Mouse (Mus musculus) liver, embryonic 12.5 days (tissue): Measurements from ENCODE around the gene Lalba. TPM values are rescaled to one million over a fixed set of nuclear protein-coding genes. Genes with fewer than 3 reads are reported as not detected.

Experiments used
- ATAC-seq: fragments of 200-750 bp; cut with Nextera tagmentation; 2 replicates; pipeline ENCODE4 v1.8.0; 2017; ENCODE audit warnings: moderate number of reproducible peaks, mild to moderate bottlenecking, moderate library complexity
- H3K27ac ChIP-seq: fragments of 300-500 bp; sonication (generic); 2 replicates; pipeline ENCODE4 v1.5.1; 2016; ENCODE audit warnings: mild to moderate bottlenecking
- H3K27me3 ChIP-seq: fragments of 300-500 bp; sonication (generic); replicated peaks from 2 replicates; pipeline ENCODE4 v1.6.1; 2016; ENCODE audit warnings: mild to moderate bottlenecking, moderate library complexity
- H3K36me3 ChIP-seq: fragments of 300-500 bp; sonication (generic); 2 replicates; pipeline ENCODE4 v1.6.1; 2016; ENCODE audit warnings: mild to moderate bottlenecking, moderate library complexity
- H3K4me1 ChIP-seq: fragments of 300-500 bp; sonication (generic); 2 replicates; pipeline ENCODE4 v1.6.1; 2016
- H3K4me2 ChIP-seq: fragments of 300-500 bp; sonication (generic); 2 replicates; pipeline ENCODE4 v1.6.1; 2016; ENCODE audit warnings: mild to moderate bottlenecking, moderate library complexity
- H3K4me3 ChIP-seq: fragments of 300-500 bp; sonication (generic); 2 replicates; pipeline ENCODE4 v1.5.1; 2016; ENCODE audit warnings: mild to moderate bottlenecking, moderate library complexity
- H3K9ac ChIP-seq: fragments of 300-500 bp; sonication (generic); 2 replicates; pipeline ENCODE4 v1.6.1; 2016; ENCODE audit warnings: mild to moderate bottlenecking, moderate library complexity
- H3K9me3 ChIP-seq: fragments of 300-500 bp; sonication (generic); replicated peaks from 2 replicates; pipeline ENCODE4 v1.6.1; 2016; ENCODE audit warnings: mild to moderate bottlenecking, moderate library complexity
- WGBS: fragments of 180-500 bp; shearing (Covaris S2); methylation state at CpG from one replicate; pipeline ENCODE4 v1.1.7; 2016; ENCODE audit not compliant: insufficient replicate concordance; 5-methylcytosine and 5-hydroxymethylcytosine counted together
- polyA plus RNA-seq: library from polyadenylated mRNA; unstranded; fragments of >200 nt; fragmentation: Nextera tagmentation; extraction: Ambion mirVana; gene quantifications from 2 replicates; pipeline ENCODE4 v1.2.1, GENCODE M21; 2016

Lalba gene
- polyA plus RNA-seq, 1 experiment from 2014 or later = not detected

GRCm38 (mm10) chr15:98512232-98512631 is 29.7 kb upstream of the Lalba start:
- H3K4me1 ChIP-seq = peaks cover 25% of the 10 kb centered on the region; the same call in 1 of the 2 replicates
- 0 out of 2 replicates have a peak, but pooled peaks cover 6% of the 10 kb centered on the region for H3K27me3 ChIP-seq
- no peak overlapping the region for H3K27ac ChIP-seq
- WGBS = 39% methylated on average over 8 of the region's 8 CpGs
- no peak overlapping the region for H3K4me2 ChIP-seq
- no peak overlapping the region for H3K4me3 ChIP-seq
- no peaks in the 10 kb centered on the region for H3K9me3 ChIP-seq
- no peak for ATAC-seq
- no peaks in the 10 kb centered on the region; the same call in 1 of the 2 replicates for H3K36me3 ChIP-seq
- no peak overlapping the region for H3K9ac ChIP-seq

- no peak for ATAC-seq
- Histone ChIP-seq H3K4me2 (peak overlapping the region; percentile 60), H3K9me3 (no peaks in the 10 kb centered on the region), H3K4me3 (no peak overlapping the region), H3K4me1 (peaks cover 25% of the 10 kb centered on the region; the same call in 1 of the 2 replicates), H3K27me3 (0 out of 2 replicates have a peak, but pooled peaks cover 6% of the 10 kb centered on the region), H3K9ac (no peak overlapping the region), H3K36me3 (no peaks in the 10 kb centered on the region; the same call in 1 of the 2 replicates), H3K27ac (no peak overlapping the region)
- WGBS = 53% methylated on average over 13 of the region's 13 CpGs
Observed at GRCm38 (mm10) chr15:98511386-98511928, 28.9 kb upstream of the Lalba start.

GRCm38 (mm10) chr15:98510438-98511385 is 28.2 kb upstream of the Lalba start:
- H3K4me2 ChIP-seq = peak overlapping the region; percentile 60
- H3K27ac ChIP-seq = no peak overlapping the region
- 26% methylated on average over 25 of the region's 25 CpGs for whole genome bisulfite sequencing
- H3K9ac ChIP-seq = no peak overlapping the region
- H3K27me3 ChIP-seq = 0 out of 2 replicates have a peak, but pooled peaks cover 6% of the 10 kb centered on the region
- H3K36me3 ChIP-seq = no peaks in the 10 kb centered on the region
- H3K9me3 ChIP-seq = no peaks in the 10 kb centered on the region
- H3K4me3 ChIP-seq = peak overlapping the region; percentile 25
- peak; percentile 49 for ATAC-seq
- peaks cover 25% of the 10 kb centered on the region; the same call in 1 of the 2 replicates for H3K4me1 ChIP-seq

DNA sequence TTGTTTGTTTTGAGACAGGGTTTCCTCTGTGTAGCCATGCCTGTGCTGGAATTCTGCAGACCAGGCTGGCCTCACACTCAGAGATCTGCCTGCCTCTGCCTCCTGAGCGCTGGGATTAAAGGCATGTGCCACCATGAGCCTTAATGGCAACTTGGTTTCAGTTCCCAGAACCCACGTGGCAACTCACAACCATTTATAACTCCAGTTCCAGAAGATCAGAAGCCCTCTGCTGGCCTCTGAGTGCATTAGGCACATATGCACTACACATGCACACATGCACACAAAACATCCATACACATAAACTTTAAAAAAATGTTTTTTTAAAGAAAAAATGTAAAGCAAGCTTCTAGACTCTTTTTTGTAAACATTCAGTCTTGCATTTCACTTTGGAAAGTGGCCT is 26.9 kb upstream of the Lalba start:
- Histone ChIP-seq H3K4me3 (no peak overlapping the region), H3K4me1 (peaks cover 25% of the 10 kb centered on the region; the same call in 1 of the 2 replicates), H3K9me3 (no peaks in the 10 kb centered on the region), H3K27me3 (peaks cover 16% of the 10 kb centered on the region; the same call in 1 of the 2 replicates), H3K4me2 (no peak overlapping the region), H3K36me3 (no peaks in the 10 kb centered on the region), H3K9ac (no peak overlapping the region), H3K27ac (no peak overlapping the region)
- ATAC-seq = no peak
- 36% methylated on average over 2 of the region's 2 CpGs for WGBS

GRCm38 (mm10) chr15:98507321-98507720 is 24.8 kb upstream of the Lalba start:
- Histone ChIP-seq H3K36me3 (no peaks in the 10 kb centered on the region), H3K4me3 (no peak overlapping the region), H3K27ac (no peak overlapping the region), H3K9ac (no peak overlapping the region), H3K27me3 (peaks cover 20% of the 10 kb centered on the region; the same call in 1 of the 2 replicates), H3K4me2 (no peak overlapping the region), H3K4me1 (peaks cover 16% of the 10 kb centered on the region; the same call in 1 of the 2 replicates), H3K9me3 (no peaks in the 10 kb centered on the region)
- ATAC-seq = no peak
- WGBS = 78% methylated on average over 6 of the region's 6 CpGs

- H3K9ac ChIP-seq = no peak overlapping the region
- H3K4me3 ChIP-seq = no peak overlapping the region
- no peaks in the 10 kb centered on the region for H3K9me3 ChIP-seq
- H3K27me3 ChIP-seq = peaks cover 20% of the 10 kb centered on the region; the same call in 1 of the 2 replicates
- H3K4me1 ChIP-seq = peaks cover 9% of the 10 kb centered on the region; the same call in 1 of the 2 replicates
- 42% methylated on average over 9 of the region's 9 CpGs for WGBS
- ATAC-seq = no peak
- no peaks in the 10 kb centered on the region for H3K36me3 ChIP-seq
- no peak overlapping the region for H3K27ac ChIP-seq
- no peak overlapping the region for H3K4me2 ChIP-seq
Observed at GRCm38 (mm10) chr15:98506253-98506957, 23.9 kb upstream of the Lalba start.

DNA sequence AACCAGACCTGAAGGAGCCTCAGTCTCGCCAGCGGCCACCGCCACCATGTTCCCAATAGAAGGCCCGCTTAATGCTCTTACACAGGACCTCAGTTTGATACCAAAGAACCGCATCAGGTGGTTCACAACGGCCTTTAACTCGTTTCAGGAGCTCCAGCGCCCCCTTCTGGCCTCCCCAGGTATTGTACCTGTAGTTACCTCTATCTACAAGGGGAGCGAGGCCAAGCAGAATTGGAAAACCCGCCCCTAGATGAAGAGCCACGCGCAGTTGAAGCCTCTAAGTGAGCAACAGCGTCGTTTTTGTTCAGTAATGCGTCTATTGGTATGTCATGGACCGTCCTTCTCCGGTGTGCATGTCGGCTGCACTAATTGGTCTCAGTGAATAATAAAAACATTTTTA is 22.0 kb upstream of the Lalba start:
- WGBS = 12% methylated on average over 18 of the region's 18 CpGs
- Histone ChIP-seq H3K36me3 (no peaks in the 10 kb centered on the region), H3K4me2 (no peak overlapping the region), H3K9me3 (no peaks in the 10 kb centered on the region), H3K4me1 (no peaks in the 10 kb centered on the region), H3K27me3 (peaks cover 20% of the 10 kb centered on the region; the same call in 1 of the 2 replicates), H3K4me3 (no peak overlapping the region), H3K9ac (no peak overlapping the region), H3K27ac (no peak overlapping the region)
- ATAC-seq = no peak

DNA sequence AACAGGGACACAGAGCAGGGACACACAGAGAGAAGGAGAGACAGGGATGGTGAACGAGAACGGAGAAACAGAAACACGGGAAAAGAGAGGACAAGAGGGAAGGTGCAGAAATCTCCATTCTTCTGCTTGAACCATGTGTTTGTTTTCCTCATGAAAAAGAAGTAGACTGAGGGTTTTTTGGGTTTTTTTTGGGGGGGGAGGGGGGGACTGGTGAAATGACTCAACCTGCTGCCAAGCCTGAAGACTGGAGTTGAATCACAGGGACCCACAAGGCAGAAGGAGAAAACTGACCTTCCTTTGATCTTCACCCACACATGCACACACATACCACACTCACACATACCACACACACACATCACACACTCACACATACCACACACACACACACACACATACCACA is 20.8 kb upstream of the Lalba start:
- Histone ChIP-seq H3K4me2 (no peak overlapping the region), H3K27me3 (peaks cover 18% of the 10 kb centered on the region; the same call in 1 of the 2 replicates), H3K9ac (no peak overlapping the region), H3K9me3 (no peaks in the 10 kb centered on the region), H3K27ac (no peak overlapping the region), H3K4me3 (no peak overlapping the region), H3K36me3 (no peaks in the 10 kb centered on the region), H3K4me1 (no peaks in the 10 kb centered on the region)
- ATAC-seq = no peak
- 64% methylated on average over 3 of the region's 3 CpGs for WGBS

DNA sequence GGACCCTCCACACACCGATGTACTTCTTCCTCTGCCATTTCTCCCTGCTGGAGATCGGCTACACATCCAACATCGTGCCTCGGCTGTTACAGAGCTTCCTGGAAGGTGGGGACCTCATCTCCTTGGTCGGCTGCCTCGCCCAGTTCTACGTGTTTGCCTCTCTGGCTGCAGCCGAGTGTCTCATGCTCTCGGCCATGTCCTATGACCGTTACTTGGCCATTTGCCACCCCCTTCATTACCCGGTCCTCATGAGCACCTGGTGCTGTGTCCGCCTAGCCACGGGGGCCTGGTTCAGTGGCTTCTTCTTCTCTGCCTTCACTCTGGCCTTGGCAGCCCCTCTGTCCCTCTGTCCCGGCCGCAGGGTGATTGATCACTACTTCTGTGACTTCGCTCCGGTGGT is 15.1 kb upstream of the Lalba start:
- Histone ChIP-seq H3K4me2 (no peak overlapping the region), H3K9me3 (no peaks in the 10 kb centered on the region), H3K9ac (no peak overlapping the region), H3K4me1 (no peaks in the 10 kb centered on the region), H3K27me3 (0 out of 2 replicates have a peak, but pooled peaks cover 4% of the 10 kb centered on the region), H3K36me3 (no peaks in the 10 kb centered on the region), H3K27ac (no peak overlapping the region), H3K4me3 (no peak overlapping the region)
- 70% methylated on average over 17 of the region's 17 CpGs for WGBS
- no peak for ATAC-seq

- ATAC-seq = no peak
- Histone ChIP-seq H3K4me1 (no peaks in the 10 kb centered on the region), H3K27me3 (0 out of 2 replicates have a peak, but pooled peaks cover 4% of the 10 kb centered on the region), H3K36me3 (no peaks in the 10 kb centered on the region), H3K9me3 (no peaks in the 10 kb centered on the region; the same call in 1 of the 2 replicates), H3K9ac (no peak within 1 kb of the TSS), H3K27ac (no peak within 1 kb of the TSS), H3K4me2 (no peak within 1 kb of the TSS), H3K4me3 (no peak within 1 kb of the TSS)
- 27% methylated on average over 4 of the region's 4 CpGs for WGBS
Observed at GRCm38 (mm10) chr15:98492102-98492501, 9.6 kb upstream of the Lalba start, which contains the start of gene Olfr279. Gene Olfr279 (plus strand): TSS chr15:98492402.

DNA sequence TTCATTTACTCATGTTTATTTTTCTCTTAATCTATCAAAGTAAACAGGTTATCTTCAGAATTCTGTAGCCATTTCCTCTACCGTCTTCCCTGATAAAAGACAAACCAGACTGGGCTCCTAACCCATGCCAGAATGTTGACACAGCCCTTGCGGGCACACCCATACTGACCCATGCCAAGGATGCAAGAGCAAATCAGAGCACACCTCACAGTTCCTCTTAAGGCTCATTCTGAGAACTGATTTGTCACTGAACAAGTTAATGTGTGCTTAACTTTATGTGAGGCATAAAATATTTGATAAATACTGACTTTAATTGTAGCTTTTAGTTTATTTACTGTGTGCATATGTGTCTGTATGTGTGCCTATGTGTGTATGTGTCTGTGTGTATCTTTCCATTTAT is 8.8 kb upstream of the Lalba start:
- no peaks in the 10 kb centered on the region for H3K36me3 ChIP-seq
- no peak overlapping the region for H3K27ac ChIP-seq
- no peaks in the 10 kb centered on the region for H3K4me1 ChIP-seq
- WGBS = 46% methylated on average over 2 of the region's 2 CpGs
- no peak overlapping the region for H3K9ac ChIP-seq
- H3K4me3 ChIP-seq = no peak overlapping the region
- 0 out of 2 replicates have a peak, but pooled peaks cover 4% of the 10 kb centered on the region for H3K27me3 ChIP-seq
- no peak overlapping the region for H3K4me2 ChIP-seq
- ATAC-seq = no peak
- no peaks in the 10 kb centered on the region; the same call in 1 of the 2 replicates for H3K9me3 ChIP-seq
